Mouse (Mus musculus) thymus, adult 2 months (tissue): ENCODE data around the gene Os9.

ENCODE experiments used
- CTCF ChIP-seq: fragments of 200-500 bp; IDR thresholded peaks from 2 replicates; pipeline ENCODE4 v1.5.1; 2012; ENCODE audit warnings: mild to moderate bottlenecking, control low read depth, low read length, moderate library complexity, borderline replicate concordance; ENCODE audit not compliant: control insufficient read depth, poor library complexity, insufficient read depth; ENCODE audit errors: extremely low read depth
- POLR2A ChIP-seq: fragments of 200-500 bp; IDR thresholded peaks from 2 replicates; pipeline ENCODE4 v1.6.1; 2012; ENCODE audit warnings: mild to moderate bottlenecking, low read length, control low read depth, moderate library complexity; ENCODE audit not compliant: control insufficient read depth, poor library complexity, insufficient read depth; ENCODE audit errors: extremely low read depth

GRCm38 (mm10) chr10:127048608-127049394 lies 72.1 kb downstream of the Os9 start:
- TF ChIP-seq CTCF (no peak), POLR2A (no peak)
